Mouse (Mus musculus): ENCODE measurements around the gene Lrrc4. TPM values are rescaled to one million over a fixed set of nuclear protein-coding genes. Genes with fewer than 3 reads are reported as not detected.

The Lrrc4 gene
- total and polyA plus RNA-seq, 2 experiments from 2014 or later: 6.0 to 59.8 TPM

- Histone ChIP-seq H3K9ac (replicated peaks; ENCODE audit: low read length) (no peak overlapping the region), H3K36me3 (ENCODE audit: insufficient read depth, low read length) (no peaks in the 10 kb centered on the region), H3K4me1 (ENCODE audit: insufficient read depth, low read length) (no peaks in the 10 kb centered on the region), H3K4me2 (ENCODE audit: low read depth, low read length) (no peak overlapping the region), H3K27me3 (ENCODE audit: insufficient read depth, low read length) (no peaks in the 10 kb centered on the region), H3K9me3 (ENCODE audit: low read length) (no peaks in the 10 kb centered on the region), H3K4me3 (ENCODE audit: low read length) (no peak overlapping the region), H3K27ac (no peak overlapping the region)
- DNase-seq (ENCODE audit: low spot score) (no peak), ATAC-seq (no peak)
- no peak for TF ChIP-seq CTCF (IDR thresholded peaks at IDR 0.05; ENCODE audit: low read depth)
Measured at GRCm38 (mm10) chr6:28692659-28693058, 138.9 kb downstream of the Lrrc4 start.

- WGBS: 86% methylated on average over 5 of the region's 5 CpGs
- H3K27me3 ChIP-seq (ENCODE audit: insufficient read depth, low read length): no peaks in the 10 kb centered on the region
- no peak overlapping the region for H3K9ac ChIP-seq (replicated peaks; ENCODE audit: low read length)
- no peaks in the 10 kb centered on the region for H3K9me3 ChIP-seq (ENCODE audit: low read length)
- H3K36me3 ChIP-seq (ENCODE audit: insufficient read depth, low read length): no peaks in the 10 kb centered on the region
- no peak for TF ChIP-seq CTCF (IDR thresholded peaks at IDR 0.05; ENCODE audit: low read depth)
- no peak overlapping the region for H3K27ac ChIP-seq
- no peak for DNase-seq (ENCODE audit: low spot score)
- no peak overlapping the region for H3K4me3 ChIP-seq (ENCODE audit: low read length)
- no peak overlapping the region for H3K4me2 ChIP-seq (ENCODE audit: low read depth, low read length)
- H3K4me1 ChIP-seq (ENCODE audit: insufficient read depth, low read length): peaks cover 4% of the 10 kb centered on the region
- ATAC-seq: no peak
Measured at GRCm38 (mm10) chr6:28687776-28688175, 143.8 kb downstream of the Lrrc4 start.

- no peak for ATAC-seq
Measured at GRCm38 (mm10) chr6:28685745-28686144, 145.8 kb downstream of the Lrrc4 start.

GRCm38 (mm10) chr6:28685052-28685451 lies 146.5 kb downstream of the Lrrc4 start:
- Histone ChIP-seq H3K4me3 (ENCODE audit: low read length) (no peak overlapping the region), H3K9ac (replicated peaks; ENCODE audit: low read length) (no peak overlapping the region), H3K36me3 (ENCODE audit: insufficient read depth, low read length) (no peaks in the 10 kb centered on the region), H3K4me2 (ENCODE audit: low read depth, low read length) (no peak overlapping the region), H3K27me3 (ENCODE audit: insufficient read depth, low read length) (no peaks in the 10 kb centered on the region), H3K9me3 (ENCODE audit: low read length) (no peaks in the 10 kb centered on the region), H3K27ac (no peak overlapping the region), H3K4me1 (ENCODE audit: insufficient read depth, low read length) (peaks cover 4% of the 10 kb centered on the region)
- ATAC-seq (no peak), DNase-seq (ENCODE audit: low spot score) (no peak)
- 58% methylated on average over 3 of the region's 3 CpGs for WGBS
- TF ChIP-seq CTCF (IDR thresholded peaks at IDR 0.05; ENCODE audit: low read depth): no peak

More at GRCm38 (mm10) chr6:28685745-28686144, 145.8 kb downstream of the Lrrc4 start:
- no peak for DNase-seq (ENCODE audit: low spot score)
- 75% methylated on average over 5 of the region's 5 CpGs for WGBS
- Histone ChIP-seq H3K27me3 (ENCODE audit: insufficient read depth, low read length) (no peaks in the 10 kb centered on the region), H3K4me1 (ENCODE audit: insufficient read depth, low read length) (peaks cover 4% of the 10 kb centered on the region), H3K9ac (replicated peaks; ENCODE audit: low read length) (no peak overlapping the region), H3K36me3 (ENCODE audit: insufficient read depth, low read length) (no peaks in the 10 kb centered on the region), H3K4me2 (ENCODE audit: low read depth, low read length) (no peak overlapping the region), H3K4me3 (ENCODE audit: low read length) (no peak overlapping the region), H3K9me3 (ENCODE audit: low read length) (no peaks in the 10 kb centered on the region), H3K27ac (no peak overlapping the region)
- TF ChIP-seq CTCF (IDR thresholded peaks at IDR 0.05; ENCODE audit: low read depth): no peak

- H3K4me3 ChIP-seq (ENCODE audit: low read length): no peak overlapping the region
- ATAC-seq (no peak), DNase-seq (ENCODE audit: low spot score) (no peak)
- H3K9me3 ChIP-seq (ENCODE audit: low read length): no peaks in the 10 kb centered on the region
- no peak overlapping the region for H3K4me2 ChIP-seq (ENCODE audit: low read depth, low read length)
- H3K36me3 ChIP-seq (ENCODE audit: insufficient read depth, low read length): no peaks in the 10 kb centered on the region
- H3K27ac ChIP-seq: no peak overlapping the region
- TF ChIP-seq CTCF (IDR thresholded peaks at IDR 0.05; ENCODE audit: low read depth): no peak
- no peak overlapping the region for H3K9ac ChIP-seq (replicated peaks; ENCODE audit: low read length)
- H3K4me1 ChIP-seq (ENCODE audit: insufficient read depth, low read length): peaks cover 4% of the 10 kb centered on the region
- H3K27me3 ChIP-seq (ENCODE audit: insufficient read depth, low read length): no peaks in the 10 kb centered on the region
- 83% methylated on average over 8 of the region's 8 CpGs for WGBS
Measured at GRCm38 (mm10) chr6:28681521-28682457, 149.8 kb downstream of the Lrrc4 start.

- Histone ChIP-seq H3K4me2 (ENCODE audit: low read depth, low read length) (no peak overlapping the region), H3K4me3 (ENCODE audit: low read length) (no peak overlapping the region), H3K4me1 (ENCODE audit: insufficient read depth, low read length) (no peaks in the 10 kb centered on the region), H3K27ac (no peak overlapping the region), H3K27me3 (ENCODE audit: insufficient read depth, low read length) (no peaks in the 10 kb centered on the region), H3K9ac (replicated peaks; ENCODE audit: low read length) (no peak overlapping the region), H3K9me3 (ENCODE audit: low read length) (no peaks in the 10 kb centered on the region), H3K36me3 (ENCODE audit: insufficient read depth, low read length) (no peaks in the 10 kb centered on the region)
- TF ChIP-seq CTCF (IDR thresholded peaks at IDR 0.05; ENCODE audit: low read depth): no peak
- 76% methylated on average over 4 of the region's 4 CpGs for WGBS
- ATAC-seq: no peak
- no peak for DNase-seq (ENCODE audit: low spot score)
Measured at GRCm38 (mm10) chr6:28680537-28680936, 151.0 kb downstream of the Lrrc4 start.

GRCm38 (mm10) chr6:28678896-28679295 lies 152.7 kb downstream of the Lrrc4 start:
- no peaks in the 10 kb centered on the region for H3K27me3 ChIP-seq (ENCODE audit: insufficient read depth, low read length)
- H3K9me3 ChIP-seq (ENCODE audit: low read length): no peaks in the 10 kb centered on the region
- H3K4me2 ChIP-seq (ENCODE audit: low read depth, low read length): no peak overlapping the region
- no peaks in the 10 kb centered on the region for H3K36me3 ChIP-seq (ENCODE audit: insufficient read depth, low read length)
- ATAC-seq (no peak), DNase-seq (ENCODE audit: low spot score) (no peak)
- no peak overlapping the region for H3K9ac ChIP-seq (replicated peaks; ENCODE audit: low read length)
- no peak overlapping the region for H3K4me3 ChIP-seq (ENCODE audit: low read length)
- WGBS: 84% methylated on average over 1 of the region's 1 CpGs
- no peak for TF ChIP-seq CTCF (IDR thresholded peaks at IDR 0.05; ENCODE audit: low read depth)
- no peak overlapping the region for H3K27ac ChIP-seq
- H3K4me1 ChIP-seq (ENCODE audit: insufficient read depth, low read length): no peaks in the 10 kb centered on the region

Measured in hindbrain, postnatal 0 days (tissue).